ENCODE assay signal across 39 mouse cellular contexts in the genomic region with DNA sequence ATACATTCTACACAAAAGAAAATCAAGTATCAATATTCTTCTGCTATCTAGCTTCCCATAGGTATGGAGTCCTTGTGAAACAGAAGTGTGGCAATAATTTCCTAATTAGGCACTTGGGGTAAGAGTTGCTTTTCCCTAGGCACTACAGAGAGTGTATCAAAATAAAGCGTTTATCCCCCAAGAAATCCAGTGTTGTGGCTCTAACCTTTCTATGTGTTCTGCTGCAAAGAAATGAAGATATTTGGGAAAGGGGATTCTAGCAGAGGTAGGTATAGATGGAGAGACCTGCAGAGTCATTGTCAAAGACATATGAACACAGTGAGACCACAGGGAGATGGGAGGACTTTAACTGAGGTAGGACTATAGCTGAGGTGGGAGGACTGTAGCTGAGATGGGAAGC. TPM values are rescaled to one million over a fixed set of nuclear protein-coding genes. Genes with fewer than 3 reads are reported as not detected.
"Had no signal": no experiment of that assay in that cellular context is flagged by ENCODE, and none has a peak within 500 bp of the region (broad histone marks: within the 10 kb centered on the region; RNA-seq: fewer than 3 reads in every experiment).

A gene (plus strand): TSS at position 301 of the 400 bp plus-strand sequence.

- ATAC-seq: forebrain, embryonic 13.5 days; forebrain, embryonic 14.5 days; forebrain, embryonic 15.5 days; forebrain, embryonic 16.5 days; forebrain, postnatal 0 days had no signal

- H3K9me3 ChIP-seq: embryonic facial prominence, embryonic 10.5 days; embryonic facial prominence, embryonic 12.5 days; embryonic facial prominence, embryonic 13.5 days; embryonic facial prominence, embryonic 15.5 days; forebrain, embryonic 10.5 days; forebrain, embryonic 12.5 days; forebrain, embryonic 13.5 days; forebrain, embryonic 15.5 days had no signal

- H3K27me3 ChIP-seq: embryonic facial prominence, embryonic 12.5 days; embryonic facial prominence, embryonic 13.5 days; embryonic facial prominence, embryonic 15.5 days; forebrain, embryonic 12.5 days; forebrain, embryonic 13.5 days; forebrain, embryonic 15.5 days had no signal

- DNase-seq: cerebellum, adult 2 months; cerebellum, adult 8-10 months; cerebellum, adult 9-10 months; cerebellum, adult 9-11 months; cerebellum, postnatal 10 days; cerebellum, postnatal 14 days; cerebellum, postnatal 25 days; cerebellum, postnatal 36 days; embryo, embryonic 11 days; forebrain, postnatal 0 days; gastrocnemius, adult 2 months; gastrocnemius, postnatal 10 days; gastrocnemius, postnatal 14 days; gastrocnemius, postnatal 25 days; gastrocnemius, postnatal 36 days; heart, adult 18-20 months; heart, adult 2 months had no signal

- H3K4me1 ChIP-seq: embryonic facial prominence, embryonic 10.5 days; embryonic facial prominence, embryonic 12.5 days; embryonic facial prominence, embryonic 13.5 days; embryonic facial prominence, embryonic 15.5 days; forebrain, embryonic 10.5 days; forebrain, embryonic 12.5 days; forebrain, embryonic 13.5 days; forebrain, embryonic 15.5 days had no signal

- H3K36me3 ChIP-seq: embryonic facial prominence, embryonic 10.5 days; embryonic facial prominence, embryonic 12.5 days; embryonic facial prominence, embryonic 13.5 days; embryonic facial prominence, embryonic 15.5 days; forebrain, embryonic 10.5 days; forebrain, embryonic 12.5 days; forebrain, embryonic 15.5 days had no signal

- H3K27ac ChIP-seq: embryonic facial prominence, embryonic 10.5 days; embryonic facial prominence, embryonic 12.5 days; embryonic facial prominence, embryonic 13.5 days; embryonic facial prominence, embryonic 15.5 days; forebrain, embryonic 10.5 days; forebrain, embryonic 12.5 days; forebrain, embryonic 13.5 days; forebrain, embryonic 15.5 days; gastrocnemius, adult 2 months; heart, adult 2 months had no signal

- H3K4me2 ChIP-seq: embryonic facial prominence, embryonic 12.5 days; embryonic facial prominence, embryonic 13.5 days; embryonic facial prominence, embryonic 15.5 days; forebrain, embryonic 12.5 days; forebrain, embryonic 13.5 days; forebrain, embryonic 15.5 days had no signal

- H3K4me3 ChIP-seq: embryonic facial prominence, embryonic 10.5 days; embryonic facial prominence, embryonic 12.5 days; embryonic facial prominence, embryonic 13.5 days; embryonic facial prominence, embryonic 15.5 days; erythroblast, embryonic 14.5 days; forebrain, embryonic 10.5 days; forebrain, embryonic 12.5 days; forebrain, embryonic 13.5 days; forebrain, embryonic 15.5 days; gastrocnemius, adult 2 months; heart, adult 2 months had no signal

- H3K9ac ChIP-seq: embryonic facial prominence, embryonic 12.5 days; embryonic facial prominence, embryonic 13.5 days; embryonic facial prominence, embryonic 15.5 days; forebrain, embryonic 12.5 days; forebrain, embryonic 13.5 days; forebrain, embryonic 15.5 days; forebrain, postnatal 0 days had no signal

RNA-seq across cellular contexts. Expression of the gene that starts here (rescaled TPM):
- total RNA-seq: common myeloid progenitor, adult 5-6 weeks; forebrain, postnatal 0 days; gastrocnemius, adult 18-20 months; gastrocnemius, adult 2 months; gastrocnemius, adult 8-10 months; gastrocnemius, postnatal 10 days; gastrocnemius, postnatal 14 days; gastrocnemius, postnatal 25 days; gastrocnemius, postnatal 36 days; gastrocnemius, postnatal 4 days; heart, adult 18-20 months; heart, adult 2 months; heart, adult 8-10 months had no signal
- polyA plus RNA-seq: cerebellum, adult 2 months; cortical plate, adult 2 months; embryonic facial prominence, embryonic 10.5 days; embryonic facial prominence, embryonic 11.5 days; embryonic facial prominence, embryonic 12.5 days; embryonic facial prominence, embryonic 13.5 days; embryonic facial prominence, embryonic 14.5 days; embryonic facial prominence, embryonic 15.5 days; erythroblast, embryonic 14.5 days; forebrain, embryonic 10.5 days; forebrain, embryonic 11.5 days; forebrain, embryonic 12.5 days; forebrain, embryonic 13.5 days; forebrain, embryonic 14.5 days; forebrain, embryonic 15.5 days; forebrain, embryonic 16.5 days; forebrain, postnatal 0 days; frontal cortex, adult 2 months; gonadal fat pad, adult 2 months; heart, adult 2 months had no signal
